Mouse (Mus musculus) heart, adult 2 months (tissue): ENCODE measurements at regions not wholly inside any gene's neighbourhood (a gene's known extent, or its start where the extent isn't known, plus 50 kb on each side); places are given as distances from the start of the nearest gene placed in this dataset.

ENCODE experiments used
- CTCF ChIP-seq: fragments of 200-600 bp; IDR thresholded peaks from 2 replicates; pipeline ENCODE4 v1.8.1; 2022; ENCODE audit warnings: antibody characterized with exemption, mild to moderate bottlenecking, moderate library complexity
- POLR2A ChIP-seq: fragments of 200-500 bp; IDR thresholded peaks from 2 replicates; pipeline ENCODE4 v1.6.1; 2011; ENCODE audit warnings: mild to moderate bottlenecking, low read depth, low read length, control low read depth; ENCODE audit not compliant: insufficient read depth

GRCm38 (mm10) chr14:67990271-67990670, 1303.8 kb downstream of the Synb start:
- TF ChIP-seq CTCF (no peak), POLR2A (no peak)
